Mouse (Mus musculus): ENCODE results near the gene Klf7. TPM values are rescaled to one million over a fixed set of nuclear protein-coding genes. Genes with fewer than 3 reads are reported as not detected.
A peak's percentile ranks its signal among the peaks of the same experiment; 100 is the strongest.

The Klf7 gene
- polyA plus RNA-seq, 1 experiment from 2014 or later, result 126 TPM

GRCm38 (mm10) chr1:64055978-64056377 is 66.1 kb downstream of the Klf7 start:
- no peak overlapping the region for H3K4me2 ChIP-seq (replicated peaks)
- peaks cover 23% of the 10 kb centered on the region for H3K4me1 ChIP-seq
- H3K27me3 ChIP-seq, result no peaks in the 10 kb centered on the region
- 0 out of 2 replicates have a peak overlapping the region, but pooled peaks have one; percentile 0 for H3K27ac ChIP-seq (replicated peaks)
- no peaks in the 10 kb centered on the region for H3K9me3 ChIP-seq
- H3K4me3 ChIP-seq, result no peak overlapping the region
- H3K36me3 ChIP-seq, result no peaks in the 10 kb centered on the region
- ATAC-seq (replicated peaks), result no peak
- H3K9ac ChIP-seq (replicated peaks), result no peak overlapping the region
- WGBS, result 67% methylated on average over 4 of the region's 4 CpGs

GRCm38 (mm10) chr1:64055210-64055609 is 66.9 kb downstream of the Klf7 start:
- WGBS, result 88% methylated on average over 4 of the region's 4 CpGs
- Histone ChIP-seq H3K9me3 (no peaks in the 10 kb centered on the region), H3K9ac (replicated peaks) (no peak overlapping the region), H3K27ac (replicated peaks) (no peak overlapping the region), H3K36me3 (no peaks in the 10 kb centered on the region), H3K4me2 (replicated peaks) (no peak overlapping the region), H3K4me3 (no peak overlapping the region), H3K4me1 (peaks cover 15% of the 10 kb centered on the region), H3K27me3 (no peaks in the 10 kb centered on the region)
- ATAC-seq (replicated peaks), result no peak

- no peak for ATAC-seq (replicated peaks)
- no peak overlapping the region for H3K4me3 ChIP-seq
- peaks cover 12% of the 10 kb centered on the region; the same call in 1 of the 2 replicates for H3K4me1 ChIP-seq
- no peaks in the 10 kb centered on the region for H3K27me3 ChIP-seq
- no peaks in the 10 kb centered on the region for H3K9me3 ChIP-seq
- no peaks in the 10 kb centered on the region for H3K36me3 ChIP-seq
- no peak overlapping the region for H3K27ac ChIP-seq (replicated peaks)
- WGBS, result 91% methylated on average over 7 of the region's 7 CpGs
- H3K9ac ChIP-seq (replicated peaks), result no peak overlapping the region
- H3K4me2 ChIP-seq (replicated peaks), result no peak overlapping the region
Observed at GRCm38 (mm10) chr1:64052069-64052750, 69.9 kb downstream of the Klf7 start.

- Histone ChIP-seq H3K4me3 (no peak overlapping the region), H3K9me3 (no peaks in the 10 kb centered on the region), H3K27ac (replicated peaks) (no peak overlapping the region), H3K4me1 (peaks cover 10% of the 10 kb centered on the region), H3K9ac (replicated peaks) (no peak overlapping the region), H3K4me2 (replicated peaks) (no peak overlapping the region), H3K36me3 (no peaks in the 10 kb centered on the region), H3K27me3 (no peaks in the 10 kb centered on the region)
- ATAC-seq (replicated peaks), result no peak
- 81% methylated on average over 4 of the region's 4 CpGs for WGBS
Observed at GRCm38 (mm10) chr1:64048567-64048966, 73.5 kb downstream of the Klf7 start.

GRCm38 (mm10) chr1:64046802-64047156 is 75.3 kb downstream of the Klf7 start:
- no peak overlapping the region for H3K9ac ChIP-seq (replicated peaks)
- no peak overlapping the region for H3K4me2 ChIP-seq (replicated peaks)
- no peak overlapping the region for H3K4me3 ChIP-seq
- no peaks in the 10 kb centered on the region for H3K27me3 ChIP-seq
- ATAC-seq (replicated peaks), result no peak
- H3K27ac ChIP-seq (replicated peaks), result no peak overlapping the region
- peaks cover 4% of the 10 kb centered on the region; the same call in 1 of the 2 replicates for H3K36me3 ChIP-seq
- H3K4me1 ChIP-seq, result peaks cover 10% of the 10 kb centered on the region
- no peaks in the 10 kb centered on the region for H3K9me3 ChIP-seq

GRCm38 (mm10) chr1:64046087-64046801 is 75.8 kb downstream of the Klf7 start:
- no peaks in the 10 kb centered on the region for H3K27me3 ChIP-seq
- H3K9ac ChIP-seq (replicated peaks), result no peak overlapping the region
- H3K4me3 ChIP-seq, result no peak overlapping the region
- no peaks in the 10 kb centered on the region for H3K9me3 ChIP-seq
- H3K27ac ChIP-seq (replicated peaks), result no peak overlapping the region
- peaks cover 4% of the 10 kb centered on the region; the same call in 1 of the 2 replicates for H3K36me3 ChIP-seq
- 82% methylated on average over 14 of the region's 14 CpGs for WGBS
- ATAC-seq (replicated peaks), result no peak
- H3K4me2 ChIP-seq (replicated peaks), result no peak overlapping the region
- H3K4me1 ChIP-seq, result peaks cover 10% of the 10 kb centered on the region

- H3K9ac ChIP-seq (replicated peaks), result no peak overlapping the region
- 38% methylated on average over 2 of the region's 2 CpGs for WGBS
- no peak for ATAC-seq (replicated peaks)
Observed at GRCm38 (mm10) chr1:64044577-64044976, 77.5 kb downstream of the Klf7 start.

GRCm38 (mm10) chr1:64040831-64041383 is 81.2 kb downstream of the Klf7 start:
- no peak overlapping the region for H3K4me3 ChIP-seq
- no peaks in the 10 kb centered on the region for H3K27me3 ChIP-seq
- peaks cover 22% of the 10 kb centered on the region for H3K4me1 ChIP-seq
- ATAC-seq (replicated peaks), result no peak
- H3K36me3 ChIP-seq, result peaks cover 12% of the 10 kb centered on the region; the same call in 1 of the 2 replicates
- no peak overlapping the region for H3K4me2 ChIP-seq (replicated peaks)
- peak overlapping the region; percentile 20; the same call in 1 of the 2 replicates for H3K27ac ChIP-seq (replicated peaks)
- no peak overlapping the region for H3K9ac ChIP-seq (replicated peaks)
- no peaks in the 10 kb centered on the region for H3K9me3 ChIP-seq
- WGBS, result 70% methylated on average over 5 of the region's 5 CpGs

More at GRCm38 (mm10) chr1:64044577-64044976, 77.5 kb downstream of the Klf7 start:
- Histone ChIP-seq H3K4me2 (replicated peaks) (no peak overlapping the region), H3K4me3 (no peak overlapping the region), H3K9me3 (no peaks in the 10 kb centered on the region), H3K27ac (replicated peaks) (no peak overlapping the region), H3K36me3 (peaks cover 6% of the 10 kb centered on the region; the same call in 1 of the 2 replicates), H3K4me1 (peaks cover 10% of the 10 kb centered on the region), H3K27me3 (no peaks in the 10 kb centered on the region)

GRCm38 (mm10) chr1:64040061-64040686 is 81.9 kb downstream of the Klf7 start:
- Histone ChIP-seq H3K4me3 (no peak overlapping the region), H3K27me3 (no peaks in the 10 kb centered on the region), H3K4me2 (replicated peaks) (no peak overlapping the region), H3K9me3 (no peaks in the 10 kb centered on the region), H3K9ac (replicated peaks) (no peak overlapping the region), H3K36me3 (peaks cover 14% of the 10 kb centered on the region; the same call in 1 of the 2 replicates), H3K27ac (replicated peaks) (no peak overlapping the region), H3K4me1 (peaks cover 22% of the 10 kb centered on the region)
- ATAC-seq (replicated peaks), result no peak
- WGBS, result 90% methylated on average over 10 of the region's 10 CpGs

- Histone ChIP-seq H3K27ac (replicated peaks) (no peak overlapping the region), H3K27me3 (no peaks in the 10 kb centered on the region), H3K4me1 (peaks cover 19% of the 10 kb centered on the region), H3K9me3 (no peaks in the 10 kb centered on the region), H3K4me2 (replicated peaks) (no peak overlapping the region), H3K36me3 (peaks cover 32% of the 10 kb centered on the region), H3K4me3 (no peak overlapping the region), H3K9ac (replicated peaks) (no peak overlapping the region)
- no peak for ATAC-seq (replicated peaks)
- 32% methylated on average over 5 of the region's 5 CpGs for WGBS
Observed at GRCm38 (mm10) chr1:64038343-64038742, 83.7 kb downstream of the Klf7 start.

GRCm38 (mm10) chr1:64037800-64038199 is 84.3 kb downstream of the Klf7 start:
- no peaks in the 10 kb centered on the region for H3K9me3 ChIP-seq
- no peak overlapping the region for H3K4me2 ChIP-seq (replicated peaks)
- H3K27me3 ChIP-seq, result no peaks in the 10 kb centered on the region
- WGBS, result 74% methylated on average over 6 of the region's 6 CpGs
- H3K4me1 ChIP-seq, result peaks cover 19% of the 10 kb centered on the region
- no peak for ATAC-seq (replicated peaks)
- no peak overlapping the region for H3K4me3 ChIP-seq
- no peak overlapping the region for H3K27ac ChIP-seq (replicated peaks)
- H3K36me3 ChIP-seq, result peaks cover 32% of the 10 kb centered on the region
- H3K9ac ChIP-seq (replicated peaks), result no peak overlapping the region

GRCm38 (mm10) chr1:64036881-64037452 is 85.1 kb downstream of the Klf7 start:
- H3K27me3 ChIP-seq, result no peaks in the 10 kb centered on the region
- no peaks in the 10 kb centered on the region for H3K9me3 ChIP-seq
- WGBS, result 89% methylated on average over 7 of the region's 7 CpGs
- H3K4me2 ChIP-seq (replicated peaks), result no peak overlapping the region
- H3K4me1 ChIP-seq, result peaks cover 19% of the 10 kb centered on the region
- H3K4me3 ChIP-seq, result no peak overlapping the region
- no peak for ATAC-seq (replicated peaks)
- no peak overlapping the region for H3K9ac ChIP-seq (replicated peaks)
- H3K27ac ChIP-seq (replicated peaks), result no peak overlapping the region
- H3K36me3 ChIP-seq, result peaks cover 30% of the 10 kb centered on the region
